ENCODE assay signal across 9 mouse cellular contexts in the genomic region with DNA sequence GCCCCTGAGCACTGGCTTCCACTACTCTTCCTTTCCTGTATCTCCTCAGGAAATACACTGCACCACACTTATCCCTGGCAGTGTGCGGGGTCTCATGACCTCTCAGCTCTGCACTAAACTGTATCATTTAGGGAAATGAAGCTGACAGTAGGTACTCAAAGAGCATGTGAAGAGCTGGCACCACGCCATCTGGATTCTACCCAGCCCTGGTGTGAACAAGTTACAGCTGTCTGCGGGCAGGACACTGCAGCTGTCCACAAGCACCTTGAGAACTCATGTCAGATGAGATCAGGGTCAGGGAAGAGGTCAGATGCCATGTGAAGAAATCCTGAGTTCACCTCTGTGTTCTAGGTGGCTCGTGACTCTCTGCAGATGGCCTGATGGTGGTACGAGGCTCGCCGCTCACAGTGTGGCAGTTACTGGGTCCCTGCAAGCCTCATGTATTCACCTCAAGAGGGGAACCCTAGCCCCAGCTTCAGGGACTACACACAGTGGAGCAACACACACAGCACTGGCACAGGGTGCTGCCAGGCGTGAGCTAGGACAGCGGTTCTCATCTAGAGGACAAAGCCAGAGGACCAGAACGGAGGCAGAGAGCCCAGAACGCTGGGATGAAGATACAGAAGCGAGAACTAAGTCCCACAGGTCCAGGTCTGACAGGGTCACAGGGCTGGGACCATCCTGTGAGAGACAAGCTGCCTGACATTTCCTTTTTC. TPM values are rescaled to one million over a fixed set of nuclear protein-coding genes. Genes with fewer than 3 reads are reported as not detected.
A peak's percentile ranks its signal among the peaks of the same experiment; 100 is the strongest.
DNase-seq lines count a peak whose midpoint lies in the region.
"Had no signal": no experiment of that assay in that cellular context is flagged by ENCODE, and none has a peak within 500 bp of the region (broad histone marks: within the 10 kb centered on the region; RNA-seq: fewer than 3 reads in every experiment).

No protein-coding gene starts in this region.

- DNase-seq in gastrocnemius, postnatal 10 days: peak; percentile 51
- no peak for DNase-seq in gastrocnemius, postnatal 25 days
- peak; percentile 67 for DNase-seq in testis, postnatal 10 days (ENCODE audit: low spot score)
- no peak for DNase-seq in testis, postnatal 14 days (ENCODE audit: low spot score)
- peak; percentile 87 for DNase-seq in kidney, postnatal 14 days
- no peak for DNase-seq in spleen, postnatal 4 days (ENCODE audit: low spot score in 2 of 2)
- DNase-seq in embryo, embryonic 9.5 days (ENCODE audit: extremely low spot score): no peak
- no peak for DNase-seq in cerebellum, adult 11-12 months
- DNase-seq: thymus, adult 18-20 months had no signal

RNA-seq across cellular contexts. Expression of a gene that starts 30.8 kb away (rescaled TPM):
- total RNA-seq in gastrocnemius, postnatal 10 days (2021): 100 to 1,000 TPM; 101 to 106 TPM
- 100 to 1,000 TPM; 124 to 134 TPM for total RNA-seq in gastrocnemius, postnatal 25 days (2021)

RNA-seq across cellular contexts. Expression of a gene that starts 31.7 kb away (rescaled TPM):
- total RNA-seq in gastrocnemius, postnatal 10 days (2021): 10 to 100 TPM; 25.0 to 33.1 TPM
- 10 to 100 TPM; 16.3 to 17.0 TPM for total RNA-seq in gastrocnemius, postnatal 25 days (2021)

RNA-seq across cellular contexts. Expression of a gene that starts 42.4 kb away (rescaled TPM):
- 10 to 100 TPM; 59.6 to 70.3 TPM for total RNA-seq in gastrocnemius, postnatal 10 days (2021)
- 100 to 1,000 TPM in 1 of 2 experiments, 10 to 100 TPM in 1; 89.8 to 109 TPM for total RNA-seq in gastrocnemius, postnatal 25 days (2021)

Comparison
In these comparisons a context has a peak if more than half of its experiments do, and no peak if none do; other contexts are left out.
1. DNase-seq: peak in gastrocnemius, postnatal 10 days (single experiment), testis, postnatal 10 days (single experiment) and kidney, postnatal 14 days (single experiment); none in gastrocnemius, postnatal 25 days (single experiment), testis, postnatal 14 days (single experiment), spleen, postnatal 4 days (0 of 2), embryo, embryonic 9.5 days (single experiment) and cerebellum, adult 11-12 months (single experiment).